Mouse (Mus musculus) right cerebral cortex, adult 18-20 months (tissue): ENCODE results near the gene Casp7.

Experiments used
- DNase-seq: peaks from one replicate; pipeline ENCODE4 v3.0.0; 2022; ENCODE audit warnings: mixed read lengths

Casp7 gene

DNA sequence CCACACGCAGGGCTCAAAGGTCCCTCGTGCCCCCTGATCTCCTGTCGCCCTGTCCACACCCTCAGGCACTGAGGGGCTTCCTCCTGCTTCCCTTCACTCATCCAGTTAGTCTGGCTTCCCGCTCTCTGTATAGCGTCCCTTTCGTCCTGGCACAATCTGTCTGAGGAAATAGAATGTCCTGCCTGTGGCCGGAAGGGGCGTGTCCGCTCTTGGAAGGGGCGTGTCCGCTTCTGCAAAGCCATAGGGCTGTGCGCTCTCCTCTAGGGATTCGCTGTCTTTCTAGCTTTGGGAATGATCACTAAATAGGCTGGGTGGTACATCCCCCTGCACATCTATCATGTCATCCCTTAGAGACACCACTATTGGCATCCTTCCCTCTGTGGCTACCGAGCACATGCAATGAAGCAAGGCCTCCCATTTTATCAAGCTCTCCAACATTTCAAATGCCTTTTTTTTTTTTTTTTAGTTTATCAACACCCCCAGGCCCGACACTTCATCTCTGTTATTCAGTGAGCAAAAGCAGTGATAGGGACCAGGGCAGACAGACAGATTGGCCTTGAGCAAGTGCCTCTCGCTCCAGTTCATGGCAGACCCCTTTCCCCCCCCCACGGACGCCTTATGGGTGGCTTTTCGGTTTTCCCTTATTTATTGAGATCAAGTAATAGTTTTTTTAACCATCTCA lies 78.1 kb downstream of the Casp7 start:
- DNase-seq: no peak

DNA sequence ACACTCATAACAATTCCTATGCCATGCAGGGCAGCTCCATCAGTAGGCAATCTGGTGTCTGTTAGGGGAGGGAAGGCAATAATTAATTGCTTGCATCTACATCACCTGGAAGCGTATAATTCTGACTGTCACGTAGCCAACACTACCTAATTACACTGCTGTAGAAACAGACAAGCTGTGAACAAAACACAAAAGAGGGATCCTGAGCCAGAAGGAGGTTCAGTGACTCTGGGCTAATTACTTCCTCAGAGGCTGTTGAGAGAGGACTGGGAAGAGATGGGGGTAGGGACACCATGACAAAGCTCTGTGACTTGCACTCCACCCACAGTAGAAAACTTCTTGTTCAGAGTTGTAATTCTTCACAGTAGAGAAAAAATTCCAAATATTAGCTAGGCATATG lies 79.6 kb downstream of the Casp7 start:
- DNase-seq: no peak

DNA sequence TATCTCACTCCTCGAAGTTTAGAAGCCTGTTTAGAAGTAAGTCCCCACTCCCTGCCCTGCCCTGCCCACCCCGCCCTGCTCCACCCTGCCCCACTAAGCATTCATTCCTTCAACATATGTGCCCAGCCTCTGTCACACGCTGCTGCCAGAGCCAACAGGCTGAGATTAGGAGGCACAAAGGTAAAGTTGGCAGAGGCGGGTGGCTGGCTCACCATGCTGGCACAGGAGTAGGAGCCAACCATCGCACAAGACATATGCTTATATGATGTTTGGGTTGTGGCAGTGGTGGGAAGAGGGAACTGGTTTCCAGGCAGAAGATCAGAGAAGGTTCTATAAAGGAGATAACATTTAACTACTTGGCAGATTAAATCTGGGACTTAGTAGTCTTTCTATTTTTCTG lies 80.3 kb downstream of the Casp7 start:
- DNase-seq: no peak

DNA sequence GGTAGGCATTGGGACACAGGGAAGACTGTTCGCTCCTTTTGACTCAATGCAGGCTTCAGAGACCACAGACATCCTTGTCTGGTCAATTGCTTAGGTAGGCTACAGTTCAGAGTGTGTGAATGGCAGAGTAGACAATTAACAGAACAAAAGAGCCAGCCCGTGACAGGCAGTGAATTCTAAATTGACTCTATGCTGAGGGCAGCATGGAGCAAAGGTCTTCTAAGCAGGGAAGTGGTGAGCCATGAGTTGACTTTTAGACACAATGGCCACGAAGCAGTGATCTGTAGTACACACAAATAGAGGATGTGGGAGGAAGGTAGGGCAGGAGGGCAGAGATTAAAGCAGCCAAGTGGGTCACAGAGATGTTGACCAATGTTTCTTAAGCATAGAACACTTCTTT lies 80.9 kb downstream of the Casp7 start:
- DNase-seq: no peak

DNA sequence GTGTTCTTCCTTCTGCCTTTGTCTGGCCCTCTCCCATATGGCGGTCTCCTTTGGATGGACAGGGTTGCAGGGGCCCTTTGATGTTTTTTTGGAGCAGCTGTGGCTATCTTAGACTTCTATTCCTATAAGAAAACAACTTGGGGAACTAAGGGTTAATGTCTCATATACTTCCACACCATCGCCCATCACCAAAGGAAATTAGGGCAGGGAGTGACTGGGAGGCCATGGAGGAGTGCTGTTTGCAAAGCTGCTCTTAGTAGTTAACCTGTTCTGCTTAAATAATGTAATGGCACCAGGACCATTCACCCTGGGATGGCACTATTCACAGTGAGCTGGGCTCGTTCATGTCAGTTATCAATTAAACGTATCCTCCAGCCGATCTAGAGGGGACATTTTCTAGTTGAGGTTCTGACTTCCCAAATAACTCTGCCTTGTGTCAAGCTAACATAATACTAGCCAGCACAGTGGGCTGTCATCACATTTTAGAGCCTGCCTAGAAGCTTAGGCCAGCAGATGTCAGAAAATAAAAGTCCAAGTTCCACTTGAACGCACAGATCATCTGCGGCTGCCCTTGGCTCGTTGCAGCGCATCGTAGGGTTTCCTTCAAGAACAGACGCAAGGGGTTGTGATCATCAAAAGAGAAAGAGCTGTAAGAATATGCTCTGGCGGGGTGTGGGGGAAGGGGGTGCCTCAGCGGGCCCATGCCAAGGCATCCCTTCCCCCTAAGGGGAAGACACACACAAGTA lies 87.9 kb downstream of the Casp7 start:
- no peak for DNase-seq

DNA sequence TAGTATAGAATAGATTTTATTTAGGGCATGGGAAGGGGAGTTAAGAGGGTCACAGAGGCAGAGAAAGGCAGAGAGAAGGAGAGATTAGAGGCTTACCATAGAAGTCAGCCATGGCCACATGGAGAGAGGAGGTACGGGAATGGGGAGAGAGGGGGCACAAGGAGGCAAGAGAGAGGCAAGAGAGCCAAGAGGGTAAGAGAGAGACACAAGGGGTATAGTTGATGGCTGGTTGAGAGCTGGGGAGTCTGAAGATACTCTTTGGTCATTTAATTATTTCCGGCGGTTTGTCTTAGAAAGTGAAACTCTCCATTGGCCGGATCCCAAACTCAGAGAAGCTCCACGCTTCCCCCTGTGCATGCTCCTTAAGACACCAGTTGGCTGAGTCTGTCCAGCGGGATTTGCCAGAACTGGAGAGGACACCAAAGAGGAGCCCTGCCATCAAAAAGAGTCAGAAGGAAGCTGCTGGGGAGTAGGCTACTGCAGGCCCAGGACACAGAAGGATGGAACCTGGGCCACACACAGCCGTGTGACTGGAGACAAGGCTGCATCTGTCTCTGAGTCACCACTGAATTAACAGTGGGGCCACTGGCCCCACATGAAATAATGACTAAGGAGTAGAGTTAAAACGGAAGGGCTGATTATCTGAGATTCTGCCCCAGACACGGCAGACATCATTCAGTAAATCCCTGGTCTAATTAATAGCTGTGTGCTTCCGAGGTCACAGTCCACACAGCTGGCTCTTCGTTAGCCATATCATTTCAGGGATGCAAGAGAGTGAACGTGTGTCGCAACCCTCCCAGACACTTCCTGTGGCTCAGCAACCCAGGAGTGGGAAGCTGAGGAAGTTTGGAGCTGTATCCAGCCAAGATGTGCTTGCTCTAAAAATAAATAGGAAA lies 88.7 kb downstream of the Casp7 start:
- no peak for DNase-seq

DNA sequence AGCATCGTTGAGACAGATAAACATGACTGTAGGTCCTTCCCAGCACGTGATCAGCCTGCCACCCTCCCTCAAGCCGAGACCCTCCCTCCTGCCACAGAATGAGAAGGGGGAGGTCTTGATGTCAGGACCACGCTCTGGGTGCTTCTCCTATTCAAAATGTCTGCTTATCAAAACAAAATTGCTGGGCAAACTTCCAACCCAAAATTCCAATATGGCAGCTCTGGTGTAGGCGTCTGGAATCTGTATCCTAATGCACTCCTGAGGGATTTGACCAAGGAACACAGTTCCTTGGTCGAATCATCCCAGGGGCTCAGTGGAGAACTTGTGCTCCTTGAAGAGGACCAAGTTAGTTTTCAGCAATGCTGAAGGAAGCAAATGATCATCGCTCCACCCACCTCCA lies 90.0 kb downstream of the Casp7 start:
- no peak for DNase-seq

DNA sequence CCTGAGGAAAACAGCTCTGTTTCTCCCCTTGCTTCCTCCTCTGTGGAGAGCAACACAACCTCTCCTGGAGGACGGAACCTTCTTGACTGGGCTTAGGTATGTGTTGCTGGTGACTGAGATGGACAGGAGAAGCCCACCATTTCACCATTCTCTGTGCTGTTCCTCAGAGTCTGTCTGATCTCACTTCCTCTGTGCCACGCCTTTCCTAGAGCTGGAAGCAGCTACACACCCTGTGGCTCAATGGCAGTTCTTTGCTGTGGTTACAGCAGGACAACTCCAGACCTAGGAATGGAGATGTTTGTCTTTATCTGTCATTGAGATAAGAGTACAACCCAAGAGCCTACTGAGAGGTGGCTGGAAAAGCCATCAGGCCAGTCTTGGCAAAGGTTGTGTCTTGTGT lies 90.4 kb downstream of the Casp7 start:
- DNase-seq: no peak

DNA sequence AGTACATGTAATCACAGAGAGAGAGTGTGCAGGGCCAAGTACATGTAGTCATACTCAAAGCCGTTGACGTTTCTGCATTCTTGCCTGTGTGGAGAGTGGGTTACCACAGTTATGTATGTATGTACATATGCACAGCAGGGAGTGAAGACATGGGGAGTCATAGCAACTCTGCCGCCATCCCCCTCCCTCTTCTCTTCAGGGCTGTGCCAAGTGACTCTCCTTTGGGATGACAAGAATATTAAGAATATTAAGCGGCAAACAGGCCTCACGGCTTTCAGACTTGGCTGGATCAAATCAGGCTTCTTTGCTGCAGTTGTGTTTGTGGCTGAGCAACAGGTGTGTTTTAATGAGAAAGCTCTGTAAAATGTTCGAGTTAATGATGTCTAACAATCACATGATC lies 92.7 kb downstream of the Casp7 start:
- no peak for DNase-seq
